Mouse (Mus musculus) hindbrain, embryonic 15.5 days (tissue): ENCODE results near the gene Rcor1. TPM values are rescaled to one million over a fixed set of nuclear protein-coding genes. Genes with fewer than 3 reads are reported as not detected.

Source experiments
- ATAC-seq: fragments of 200-750 bp; cut with Nextera tagmentation; 2 replicates; pipeline ENCODE4 v1.8.0; 2017; ENCODE audit warnings: low read depth, moderate number of reproducible peaks, moderate TSS enrichment; ENCODE audit not compliant: low FRiP score
- H3K27ac ChIP-seq: fragments of 300-500 bp; sonication (generic); replicated peaks from 2 replicates; pipeline ENCODE4 v1.5.1; 2015; ENCODE audit warnings: mild to moderate bottlenecking, inconsistent platforms
- H3K27me3 ChIP-seq: fragments of 300-500 bp; sonication (generic); 2 replicates; pipeline ENCODE4 v1.6.1; 2015; ENCODE audit warnings: control low read depth, inconsistent platforms
- H3K36me3 ChIP-seq: fragments of 300-500 bp; sonication (generic); 2 replicates; pipeline ENCODE4 v1.6.1; 2015; ENCODE audit warnings: control low read depth, inconsistent platforms
- H3K4me1 ChIP-seq: fragments of 300-500 bp; sonication (generic); replicated peaks from 2 replicates; pipeline ENCODE4 v1.6.1; 2015; ENCODE audit warnings: control low read depth, inconsistent platforms
- H3K4me2 ChIP-seq: fragments of 300-500 bp; sonication (generic); 2 replicates; pipeline ENCODE4 v1.6.1; 2015; ENCODE audit warnings: moderate library complexity, mild to moderate bottlenecking, inconsistent platforms
- H3K4me3 ChIP-seq: fragments of 300-500 bp; sonication (generic); 2 replicates; pipeline ENCODE4 v1.5.1; 2015; ENCODE audit warnings: mild to moderate bottlenecking, inconsistent platforms
- H3K9ac ChIP-seq: fragments of 300-500 bp; sonication (generic); 2 replicates; pipeline ENCODE4 v1.6.1; 2015; ENCODE audit warnings: inconsistent platforms
- H3K9me3 ChIP-seq: fragments of 300-500 bp; sonication (generic); 2 replicates; pipeline ENCODE4 v1.6.1; 2016; ENCODE audit warnings: control low read depth, inconsistent platforms
- WGBS: fragments of 180-500 bp; shearing (Covaris S2); methylation state at CpG from one replicate; pipeline ENCODE4 v1.1.7; 2015; 5-methylcytosine and 5-hydroxymethylcytosine counted together
- polyA plus RNA-seq: library from polyadenylated mRNA; unstranded; fragments of >200 nt; fragmentation: Nextera tagmentation; extraction: Ambion mirVana; gene quantifications from 2 replicates; pipeline ENCODE4 v1.2.1, GENCODE M21; 2015

Rcor1 gene
- polyA plus RNA-seq, 1 experiment from 2014 or later: 5.7 TPM

GRCm38 (mm10) chr12:111028176-111029167 lies 10.7 kb upstream of the Rcor1 start:
- WGBS: 74% methylated on average over 19 of the region's 19 CpGs
- no peak for ATAC-seq
- Histone ChIP-seq H3K27me3 (no peaks in the 10 kb centered on the region), H3K9ac (no peak overlapping the region), H3K4me3 (no peak overlapping the region), H3K9me3 (no peaks in the 10 kb centered on the region), H3K36me3 (no peaks in the 10 kb centered on the region), H3K4me1 (no peaks in the 10 kb centered on the region), H3K27ac (no peak overlapping the region), H3K4me2 (no peak overlapping the region)

GRCm38 (mm10) chr12:111029291-111029890 lies 9.8 kb upstream of the Rcor1 start:
- ATAC-seq: no peak
- Histone ChIP-seq H3K4me2 (no peak overlapping the region), H3K36me3 (no peaks in the 10 kb centered on the region), H3K27me3 (no peaks in the 10 kb centered on the region), H3K4me1 (no peaks in the 10 kb centered on the region), H3K9ac (no peak overlapping the region), H3K27ac (no peak overlapping the region), H3K9me3 (no peaks in the 10 kb centered on the region), H3K4me3 (no peak overlapping the region)
- 73% methylated on average over 7 of the region's 7 CpGs for WGBS

- H3K4me2 ChIP-seq: no peak overlapping the region
- H3K27ac ChIP-seq: no peak overlapping the region
- peaks cover 4% of the 10 kb centered on the region; the same call in 1 of the 2 replicates for H3K4me1 ChIP-seq
- no peaks in the 10 kb centered on the region for H3K27me3 ChIP-seq
- H3K9ac ChIP-seq: no peak overlapping the region
- no peaks in the 10 kb centered on the region for H3K36me3 ChIP-seq
- WGBS: 88% methylated on average over 5 of the region's 5 CpGs
- no peak for ATAC-seq
- H3K4me3 ChIP-seq: no peak overlapping the region
- H3K9me3 ChIP-seq: no peaks in the 10 kb centered on the region
Observed at GRCm38 (mm10) chr12:111032839-111033238, 6.3 kb upstream of the Rcor1 start.

- H3K4me3 ChIP-seq: no peak overlapping the region
- H3K4me1 ChIP-seq: peaks cover 11% of the 10 kb centered on the region; the same call in 1 of the 2 replicates
- no peaks in the 10 kb centered on the region for H3K27me3 ChIP-seq
- no peak overlapping the region for H3K27ac ChIP-seq
- no peaks in the 10 kb centered on the region for H3K36me3 ChIP-seq
- no peak overlapping the region for H3K4me2 ChIP-seq
- 66% methylated on average over 12 of the region's 12 CpGs for WGBS
- no peak for ATAC-seq
- H3K9ac ChIP-seq: no peak overlapping the region
- H3K9me3 ChIP-seq: no peaks in the 10 kb centered on the region
Observed at GRCm38 (mm10) chr12:111035182-111035824, 3.8 kb upstream of the Rcor1 start.

- Histone ChIP-seq H3K4me2 (no peak overlapping the region), H3K4me3 (no peak overlapping the region), H3K27me3 (no peaks in the 10 kb centered on the region), H3K9ac (no peak overlapping the region), H3K36me3 (no peaks in the 10 kb centered on the region), H3K27ac (no peak overlapping the region), H3K9me3 (no peaks in the 10 kb centered on the region), H3K4me1 (peaks cover 19% of the 10 kb centered on the region)
- no peak for ATAC-seq
Observed at GRCm38 (mm10) chr12:111036198-111036775, 2.9 kb upstream of the Rcor1 start.

GRCm38 (mm10) chr12:111037241-111038180 lies 1.6 kb upstream of the Rcor1 start:
- Histone ChIP-seq H3K4me2 (peak overlapping the region; percentile 83), H3K27ac (peak overlapping the region; percentile 99), H3K9me3 (no peaks in the 10 kb centered on the region), H3K9ac (peak overlapping the region; percentile 77; the same call in 1 of the 2 replicates), H3K4me1 (peaks cover 23% of the 10 kb centered on the region), H3K36me3 (no peaks in the 10 kb centered on the region), H3K4me3 (peak overlapping the region; percentile 75), H3K27me3 (no peaks in the 10 kb centered on the region)
- no peak for ATAC-seq
- WGBS: 55% methylated on average over 18 of the region's 18 CpGs

GRCm38 (mm10) chr12:111038231-111038975 lies 748 bp upstream of the Rcor1 start:
- under 1% methylated on average over 54 of the region's 54 CpGs for WGBS
- peak overlapping the region; percentile 83 for H3K4me2 ChIP-seq
- peak overlapping the region; percentile 77 for H3K9ac ChIP-seq
- H3K27me3 ChIP-seq: no peaks in the 10 kb centered on the region
- H3K9me3 ChIP-seq: no peaks in the 10 kb centered on the region
- peaks cover 23% of the 10 kb centered on the region for H3K4me1 ChIP-seq
- H3K27ac ChIP-seq: peak overlapping the region; percentile 99
- no peaks in the 10 kb centered on the region for H3K36me3 ChIP-seq
- H3K4me3 ChIP-seq: peak overlapping the region; percentile 75
- peak; percentile 71 for ATAC-seq

GRCm38 (mm10) chr12:111039771-111040530 lies 800 bp downstream of the Rcor1 start:
- Histone ChIP-seq H3K36me3 (no peaks in the 10 kb centered on the region), H3K27me3 (no peaks in the 10 kb centered on the region), H3K9me3 (no peaks in the 10 kb centered on the region), H3K4me1 (peaks cover 23% of the 10 kb centered on the region), H3K4me2 (peak overlapping the region; percentile 95), H3K27ac (peak overlapping the region; percentile 99), H3K9ac (peak overlapping the region; percentile 77), H3K4me3 (peak overlapping the region; percentile 75)
- no peak for ATAC-seq
- under 1% methylated on average over 64 of the region's 65 CpGs for WGBS

GRCm38 (mm10) chr12:111040531-111040860 lies 1.3 kb downstream of the Rcor1 start:
- Histone ChIP-seq H3K36me3 (no peaks in the 10 kb centered on the region), H3K27me3 (no peaks in the 10 kb centered on the region)

GRCm38 (mm10) chr12:111041196-111041595 lies 2.0 kb downstream of the Rcor1 start:
- H3K36me3 ChIP-seq: no peaks in the 10 kb centered on the region
- no peak for ATAC-seq
- no peak overlapping the region for H3K27ac ChIP-seq
- H3K9ac ChIP-seq: no peak overlapping the region
- H3K4me3 ChIP-seq: peak overlapping the region; percentile 75
- H3K4me1 ChIP-seq: peaks cover 23% of the 10 kb centered on the region
- H3K27me3 ChIP-seq: no peaks in the 10 kb centered on the region
- peak overlapping the region; percentile 95 for H3K4me2 ChIP-seq
- H3K9me3 ChIP-seq: no peaks in the 10 kb centered on the region
- 46% methylated on average over 4 of the region's 4 CpGs for WGBS

More at GRCm38 (mm10) chr12:111040531-111040860, 1.3 kb downstream of the Rcor1 start:
- no peak for ATAC-seq
- Histone ChIP-seq H3K9me3 (no peaks in the 10 kb centered on the region), H3K9ac (peak overlapping the region; percentile 77), H3K4me3 (peak overlapping the region; percentile 75), H3K4me2 (peak overlapping the region; percentile 95), H3K4me1 (peaks cover 23% of the 10 kb centered on the region), H3K27ac (no peak overlapping the region)
- 7% methylated on average over 3 of the region's 3 CpGs for WGBS
